Mouse (Mus musculus): ENCODE results near the gene Tnn. TPM values are rescaled to one million over a fixed set of nuclear protein-coding genes. Genes with fewer than 3 reads are reported as not detected.
A peak's percentile ranks its signal among the peaks of the same experiment; 100 is the strongest.

The Tnn gene
- total RNA-seq, 1 experiment = 0.18 TPM

DNA sequence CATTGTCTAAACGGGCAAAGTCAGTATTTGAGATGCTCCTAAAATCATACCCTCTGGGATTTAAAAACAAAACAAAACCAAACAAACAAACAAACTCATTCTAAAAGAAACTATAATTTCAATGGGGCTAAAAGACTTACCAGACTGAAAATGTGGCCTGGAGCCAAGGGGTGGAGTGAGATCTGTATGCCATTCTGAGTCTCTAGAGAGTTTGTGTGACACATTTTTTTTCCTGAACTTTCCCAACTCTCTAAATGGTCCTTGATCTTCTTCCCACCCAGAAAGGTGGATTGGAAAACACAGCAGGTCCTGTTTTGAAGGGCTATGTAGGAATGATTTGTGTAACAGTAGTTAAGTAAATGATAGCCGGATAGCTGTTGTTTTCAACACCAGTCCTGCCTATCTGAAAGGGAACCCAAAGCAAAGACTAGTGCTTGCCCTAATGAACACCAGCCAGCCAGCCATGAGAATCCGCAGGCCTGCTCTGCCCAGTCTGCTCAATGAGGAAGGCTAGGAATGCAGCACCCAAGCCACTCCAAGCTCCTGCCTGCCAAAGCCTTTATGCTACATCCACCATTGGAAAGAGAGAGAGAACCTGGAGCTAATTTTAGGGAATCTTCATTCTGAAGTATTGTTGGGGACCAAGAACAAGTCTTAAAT lies 108.2 kb downstream of the Tnn start:
- no peaks in the 10 kb centered on the region for H3K9me3 ChIP-seq (ENCODE audit: control insufficient read depth, insufficient read depth, low read depth, low read length)
- no peak overlapping the region for H3K4me3 ChIP-seq (ENCODE audit: insufficient read depth in 1 of 2, low read depth in 1 of 2, low read length in 2 of 2, poor library complexity in 1 of 2, severe bottlenecking in 1 of 2)
- H3K36me3 ChIP-seq (ENCODE audit: control insufficient read depth, insufficient read depth, low read length, poor library complexity, severe bottlenecking) = no peaks in the 10 kb centered on the region
- TF ChIP-seq ZC3H11A (IDR thresholded peaks at IDR 0.05; ENCODE audit: borderline replicate concordance, low read depth, low read length) = no peak
- no peak for TF ChIP-seq HCFC1 (IDR thresholded peaks at IDR 0.05; ENCODE audit: borderline replicate concordance, insufficient read depth, low read length)
- no peak for TF ChIP-seq MAFK (IDR thresholded peaks at IDR 0.05; ENCODE audit: insufficient read depth, low read depth, low read length)
- TF ChIP-seq CHD2 (IDR thresholded peaks at IDR 0.05; ENCODE audit: low read depth, low read length) = no peak
- TF ChIP-seq ZNF384 (IDR thresholded peaks at IDR 0.05; ENCODE audit: low read depth, low read length) = no peak
- H3K27ac ChIP-seq (ENCODE audit: insufficient read depth, low read depth, low read length, poor library complexity, severe bottlenecking) = no peak overlapping the region
- in situ Hi-C loops (cut with MboI; ENCODE audit: low sequenced_read_pairs in 2 of 2, unreplicated experiment in 2 of 2) = no loop called here
- no peak overlapping the region for H3K9ac ChIP-seq (ENCODE audit: insufficient read depth, low read depth, low read length, poor library complexity, severe bottlenecking)
- no peak for DNase-seq (ENCODE audit: low read depth, low spot score)
- H3K4me1 ChIP-seq (ENCODE audit: control insufficient read depth in 2 of 2, insufficient read depth in 2 of 2, low read length in 2 of 2, poor library complexity in 1 of 2) = no peaks in the 10 kb centered on the region; a peak in 1 of 4 replicates

DNA sequence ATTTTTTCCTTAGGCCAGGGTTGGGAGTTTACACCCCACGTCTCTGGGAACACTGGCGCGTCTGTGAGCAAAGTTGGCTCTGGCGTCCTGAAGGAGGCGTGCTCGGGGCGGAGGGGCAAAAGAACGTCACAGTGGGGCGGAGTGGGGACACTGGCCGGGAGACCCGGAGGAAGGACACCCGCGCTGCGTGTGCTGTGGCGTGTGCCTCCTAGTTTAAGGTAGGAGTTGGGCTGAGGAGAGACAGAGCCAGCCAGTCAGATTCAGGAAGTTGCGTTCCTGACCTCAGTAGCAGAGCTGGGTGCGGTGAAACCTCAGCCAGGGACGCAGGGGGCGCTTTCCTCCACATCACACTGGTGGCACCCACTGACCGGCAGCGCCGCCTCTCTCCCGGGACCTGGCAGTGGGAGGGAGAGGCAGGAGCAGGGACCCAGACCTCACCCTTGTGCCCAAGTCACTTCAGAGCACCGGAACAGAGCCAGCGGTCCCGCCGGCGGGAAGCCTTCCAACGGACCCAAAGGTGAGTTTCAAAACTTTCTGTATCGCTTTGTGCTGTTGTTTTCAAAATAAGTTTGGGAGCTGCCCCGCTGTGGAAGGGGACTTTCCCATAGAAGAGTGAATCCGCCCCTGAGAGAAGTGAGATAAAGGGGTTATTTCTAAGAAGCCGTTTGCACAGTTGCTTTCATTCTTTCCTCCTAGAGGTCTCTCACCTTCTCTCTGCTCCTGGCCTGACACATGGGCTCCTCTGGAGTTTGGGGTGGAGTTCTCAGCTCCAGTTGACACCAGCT lies 109.0 kb downstream of the Tnn start, which contains the start of gene 4930523C07Rik:
TSS of gene 4930523C07Rik (plus strand) at position 146 of the 785 bp plus-strand sequence.
- Histone ChIP-seq H3K36me3 (ENCODE audit: control insufficient read depth, insufficient read depth, low read length, poor library complexity, severe bottlenecking) (no peaks in the 10 kb centered on the region), H3K4me1 (ENCODE audit: control insufficient read depth in 2 of 2, insufficient read depth in 2 of 2, low read length in 2 of 2, poor library complexity in 1 of 2) (no peaks in the 10 kb centered on the region; a peak in 1 of 4 replicates), H3K9ac (ENCODE audit: insufficient read depth, low read depth, low read length, poor library complexity, severe bottlenecking) (peak within 1 kb of the TSS; percentile 56), H3K4me3 (ENCODE audit: insufficient read depth in 1 of 2, low read depth in 1 of 2, low read length in 2 of 2, poor library complexity in 1 of 2, severe bottlenecking in 1 of 2) (peak within 1 kb of the TSS; percentile 61 to 62), H3K27ac (ENCODE audit: insufficient read depth, low read depth, low read length, poor library complexity, severe bottlenecking) (no peak within 1 kb of the TSS), H3K9me3 (ENCODE audit: control insufficient read depth, insufficient read depth, low read depth, low read length) (no peaks in the 10 kb centered on the region)
- TF ChIP-seq ZNF384 (IDR thresholded peaks at IDR 0.05; ENCODE audit: low read depth, low read length) (no peak), ZC3H11A (IDR thresholded peaks at IDR 0.05; ENCODE audit: borderline replicate concordance, low read depth, low read length) (no peak), HCFC1 (IDR thresholded peaks at IDR 0.05; ENCODE audit: borderline replicate concordance, insufficient read depth, low read length) (no peak), MAFK (IDR thresholded peaks at IDR 0.05; ENCODE audit: insufficient read depth, low read depth, low read length) (no peak), CHD2 (IDR thresholded peaks at IDR 0.05; ENCODE audit: low read depth, low read length) (no peak)
- no peak for DNase-seq (ENCODE audit: low read depth, low spot score)
- in situ Hi-C loops (cut with MboI; ENCODE audit: low sequenced_read_pairs in 2 of 2, unreplicated experiment in 2 of 2) = no loop called here

DNA sequence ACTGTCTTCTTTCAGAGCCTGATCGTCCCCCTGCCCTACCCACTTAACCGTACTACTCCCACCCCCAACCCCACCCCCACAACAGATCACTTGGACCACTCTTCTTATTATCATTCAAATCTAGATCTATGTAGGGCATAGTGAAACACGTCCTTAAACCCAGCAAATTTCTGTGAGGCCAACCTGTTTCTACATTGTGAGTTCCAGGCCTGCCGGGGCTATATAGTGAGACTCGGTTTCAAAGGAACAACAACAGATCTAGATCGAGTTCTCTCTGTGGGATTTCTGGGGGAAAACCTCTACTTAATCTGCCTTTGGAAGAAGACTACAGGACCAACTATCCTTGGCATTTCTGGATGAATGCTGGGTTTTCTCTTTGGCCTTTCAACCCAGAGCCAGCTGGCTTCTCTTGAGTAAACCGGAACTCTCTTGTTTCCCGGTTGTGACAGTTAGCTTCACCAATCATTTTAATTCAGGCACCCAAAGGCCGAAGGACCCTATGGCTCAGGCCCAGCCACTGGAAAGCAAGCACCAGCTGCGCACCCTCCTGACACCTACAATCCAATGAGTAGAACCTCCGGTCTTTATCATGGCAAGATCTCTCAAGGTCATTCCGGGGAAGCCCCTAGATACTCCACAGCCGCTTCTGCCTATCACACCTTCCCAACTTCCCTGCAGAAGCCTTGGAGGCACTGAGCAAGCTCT lies 110.0 kb downstream of the Tnn start:
- Histone ChIP-seq H3K27ac (ENCODE audit: insufficient read depth, low read depth, low read length, poor library complexity, severe bottlenecking) (no peak overlapping the region), H3K9ac (ENCODE audit: insufficient read depth, low read depth, low read length, poor library complexity, severe bottlenecking) (no peak overlapping the region), H3K4me1 (ENCODE audit: control insufficient read depth in 2 of 2, insufficient read depth in 2 of 2, low read length in 2 of 2, poor library complexity in 1 of 2) (no peaks in the 10 kb centered on the region; a peak in 1 of 4 replicates), H3K9me3 (ENCODE audit: control insufficient read depth, insufficient read depth, low read depth, low read length) (no peaks in the 10 kb centered on the region), H3K4me3 (ENCODE audit: insufficient read depth in 1 of 2, low read depth in 1 of 2, low read length in 2 of 2, poor library complexity in 1 of 2, severe bottlenecking in 1 of 2) (peak overlapping the region in 1 of 2 experiments; percentile 61; a peak in 1 of 4 replicates), H3K36me3 (ENCODE audit: control insufficient read depth, insufficient read depth, low read length, poor library complexity, severe bottlenecking) (no peaks in the 10 kb centered on the region)
- no peak for TF ChIP-seq MAFK (IDR thresholded peaks at IDR 0.05; ENCODE audit: insufficient read depth, low read depth, low read length)
- TF ChIP-seq CHD2 (IDR thresholded peaks at IDR 0.05; ENCODE audit: low read depth, low read length) = no peak
- no peak for TF ChIP-seq HCFC1 (IDR thresholded peaks at IDR 0.05; ENCODE audit: borderline replicate concordance, insufficient read depth, low read length)
- TF ChIP-seq ZC3H11A (IDR thresholded peaks at IDR 0.05; ENCODE audit: borderline replicate concordance, low read depth, low read length) = no peak
- TF ChIP-seq ZNF384 (IDR thresholded peaks at IDR 0.05; ENCODE audit: low read depth, low read length) = no peak
- no peak for DNase-seq (ENCODE audit: low read depth, low spot score)
- in situ Hi-C loops (cut with MboI; ENCODE audit: low sequenced_read_pairs in 2 of 2, unreplicated experiment in 2 of 2) = no loop called here

DNA sequence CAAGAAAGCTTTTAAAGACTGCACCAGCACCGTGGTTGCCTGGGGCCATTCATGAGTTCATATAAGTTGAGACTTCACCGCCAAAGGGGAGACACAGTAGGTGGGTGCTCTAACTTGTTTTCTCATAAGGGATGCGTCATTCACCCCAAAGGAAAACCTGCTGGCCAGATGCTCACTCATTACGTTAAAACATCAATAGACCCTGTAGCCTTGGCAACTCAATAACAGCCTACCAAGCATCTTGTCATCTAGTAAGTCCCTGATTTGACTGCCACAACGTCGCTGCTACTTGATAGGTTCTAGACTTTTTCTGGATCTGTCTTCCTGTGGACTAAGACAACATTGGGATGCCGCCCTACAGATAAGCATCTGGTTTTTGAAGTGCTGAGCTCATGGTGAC lies 111.0 kb downstream of the Tnn start:
- in situ Hi-C loops (cut with MboI; ENCODE audit: low sequenced_read_pairs in 2 of 2, unreplicated experiment in 2 of 2) = no loop called here
- H3K4me3 ChIP-seq (ENCODE audit: insufficient read depth in 1 of 2, low read depth in 1 of 2, low read length in 2 of 2, poor library complexity in 1 of 2, severe bottlenecking in 1 of 2) = no peak overlapping the region
- H3K4me1 ChIP-seq (ENCODE audit: control insufficient read depth in 2 of 2, insufficient read depth in 2 of 2, low read length in 2 of 2, poor library complexity in 1 of 2) = no peaks in the 10 kb centered on the region; a peak in 1 of 4 replicates
- DNase-seq (ENCODE audit: low read depth, low spot score) = no peak
- TF ChIP-seq ZNF384 (IDR thresholded peaks at IDR 0.05; ENCODE audit: low read depth, low read length) (no peak), HCFC1 (IDR thresholded peaks at IDR 0.05; ENCODE audit: borderline replicate concordance, insufficient read depth, low read length) (no peak), ZC3H11A (IDR thresholded peaks at IDR 0.05; ENCODE audit: borderline replicate concordance, low read depth, low read length) (no peak), CHD2 (IDR thresholded peaks at IDR 0.05; ENCODE audit: low read depth, low read length) (no peak), MAFK (IDR thresholded peaks at IDR 0.05; ENCODE audit: insufficient read depth, low read depth, low read length) (no peak)
- no peaks in the 10 kb centered on the region for H3K9me3 ChIP-seq (ENCODE audit: control insufficient read depth, insufficient read depth, low read depth, low read length)
- no peak overlapping the region for H3K9ac ChIP-seq (ENCODE audit: insufficient read depth, low read depth, low read length, poor library complexity, severe bottlenecking)
- no peaks in the 10 kb centered on the region for H3K36me3 ChIP-seq (ENCODE audit: control insufficient read depth, insufficient read depth, low read length, poor library complexity, severe bottlenecking)
- H3K27ac ChIP-seq (ENCODE audit: insufficient read depth, low read depth, low read length, poor library complexity, severe bottlenecking) = no peak overlapping the region
